Mouse (Mus musculus) embryonic facial prominence, embryonic 11.5 days (tissue): ENCODE data around the gene Hif3a. TPM values are rescaled to one million over a fixed set of nuclear protein-coding genes. Genes with fewer than 3 reads are reported as not detected.

ENCODE experiments used
- ATAC-seq: fragments of 200-750 bp; cut with Nextera tagmentation; replicated peaks from 2 replicates; pipeline ENCODE4 v1.8.0; 2017; ENCODE audit warnings: low read depth; ENCODE audit not compliant: insufficient number of reproducible peaks, low FRiP score, low TSS enrichment
- DNase-seq: peaks from one replicate; pipeline ENCODE4 v3.0.0-alpha.2; 2015; ENCODE audit warnings: low spot score
- H3K27ac ChIP-seq: fragments of 300-500 bp; sonication (generic); replicated peaks from 2 replicates; pipeline ENCODE4 v1.5.1; 2014; ENCODE audit warnings: mild to moderate bottlenecking, low read depth, low read length, control low read depth
- H3K27me3 ChIP-seq: fragments of 300-500 bp; sonication (generic); 2 replicates; pipeline ENCODE4 v1.6.1; 2014; ENCODE audit warnings: mild to moderate bottlenecking, low read length, moderate library complexity, mixed read lengths; ENCODE audit not compliant: control insufficient read depth, insufficient read depth
- H3K36me3 ChIP-seq: fragments of 300-500 bp; sonication (generic); replicated peaks from 2 replicates; pipeline ENCODE4 v1.6.1; 2014; ENCODE audit warnings: low read depth, mild to moderate bottlenecking, low read length, moderate library complexity, mixed read lengths; ENCODE audit not compliant: control insufficient read depth, insufficient read depth
- H3K4me1 ChIP-seq: fragments of 300-500 bp; sonication (generic); 2 replicates; pipeline ENCODE4 v1.6.1; 2014; ENCODE audit warnings: low read length, mixed read lengths; ENCODE audit not compliant: control insufficient read depth, insufficient read depth
- H3K4me2 ChIP-seq: fragments of 300-500 bp; sonication (generic); 2 replicates; pipeline ENCODE4 v1.6.1; 2014; ENCODE audit warnings: low read depth, mild to moderate bottlenecking, control low read depth, low read length, moderate library complexity
- H3K4me3 ChIP-seq: fragments of 300-500 bp; sonication (generic); 2 replicates; pipeline ENCODE4 v1.5.1; 2014; ENCODE audit warnings: low read depth, low read length, control low read depth
- H3K9ac ChIP-seq: fragments of 300-500 bp; sonication (generic); replicated peaks from 2 replicates; pipeline ENCODE4 v1.6.1; 2014; ENCODE audit warnings: mild to moderate bottlenecking, control low read depth, low read length
- H3K9me3 ChIP-seq: fragments of 300-500 bp; sonication (generic); replicated peaks from 2 replicates; pipeline ENCODE4 v1.6.1; 2016; ENCODE audit warnings: mild to moderate bottlenecking, low read length, inconsistent platforms, mixed read lengths; ENCODE audit not compliant: control insufficient read depth
- WGBS: fragments of 180-500 bp; shearing (Covaris S2); extraction: QIAGEN DNeasy Blood & Tissue Kit; methylation state at CpG from one replicate; pipeline ENCODE4 v1.1.7; 2014; 5-methylcytosine and 5-hydroxymethylcytosine counted together
- polyA plus RNA-seq: library from polyadenylated mRNA; unstranded; fragments of >200 nt; fragmentation: Nextera tagmentation; extraction: Ambion mirVana; gene quantifications from 2 replicates; pipeline ENCODE4 v1.2.1, GENCODE M21; 2014

The Hif3a gene
- polyA plus RNA-seq, 1 experiment from 2014 or later = 6.7 TPM

DNA sequence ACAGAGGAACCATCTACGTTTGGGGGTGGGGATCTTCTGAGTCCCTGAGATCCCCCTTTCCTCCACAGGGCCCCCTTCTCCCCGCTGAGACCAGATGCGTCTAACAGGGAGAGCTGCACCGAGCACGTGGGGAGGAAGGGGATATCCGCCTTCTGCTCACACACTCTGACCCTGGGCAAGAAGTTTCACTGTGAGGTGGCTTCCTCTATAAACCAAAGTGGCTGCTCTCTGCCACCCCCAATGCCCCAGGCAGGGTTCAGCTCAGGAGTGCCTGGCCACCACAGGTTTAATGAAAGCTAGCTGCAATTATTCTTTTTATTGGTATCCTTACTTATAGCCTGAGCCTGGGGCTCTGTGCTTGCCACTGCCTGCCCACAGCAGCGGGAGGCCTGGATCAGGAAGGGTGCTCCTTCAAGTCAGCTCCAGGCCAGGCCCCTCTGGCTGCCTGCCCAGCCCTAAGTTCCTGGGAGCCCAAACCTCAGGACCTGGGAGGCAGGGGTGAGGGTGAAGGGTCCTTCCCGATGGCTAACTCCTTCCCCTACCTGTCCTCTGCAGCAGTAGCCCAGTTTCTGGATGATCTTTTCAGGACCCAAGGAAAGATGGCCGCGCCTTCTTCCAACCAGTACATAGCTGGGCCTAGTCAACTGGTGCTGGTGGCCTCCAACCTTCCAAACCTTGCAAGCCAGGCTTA lies 37.3 kb downstream of the Hif3a start:
- 91% methylated on average over 10 of the region's 10 CpGs for WGBS
- peaks cover 3% of the 10 kb centered on the region for H3K36me3 ChIP-seq
- H3K4me2 ChIP-seq = no peak overlapping the region
- ATAC-seq (no peak), DNase-seq (no peak)
- peaks cover 3% of the 10 kb centered on the region; the same call in 1 of the 2 replicates for H3K4me1 ChIP-seq
- no peaks in the 10 kb centered on the region for H3K27me3 ChIP-seq
- H3K9ac ChIP-seq = no peak overlapping the region
- no peak overlapping the region for H3K27ac ChIP-seq
- H3K9me3 ChIP-seq = no peaks in the 10 kb centered on the region
- H3K4me3 ChIP-seq = no peak overlapping the region

DNA sequence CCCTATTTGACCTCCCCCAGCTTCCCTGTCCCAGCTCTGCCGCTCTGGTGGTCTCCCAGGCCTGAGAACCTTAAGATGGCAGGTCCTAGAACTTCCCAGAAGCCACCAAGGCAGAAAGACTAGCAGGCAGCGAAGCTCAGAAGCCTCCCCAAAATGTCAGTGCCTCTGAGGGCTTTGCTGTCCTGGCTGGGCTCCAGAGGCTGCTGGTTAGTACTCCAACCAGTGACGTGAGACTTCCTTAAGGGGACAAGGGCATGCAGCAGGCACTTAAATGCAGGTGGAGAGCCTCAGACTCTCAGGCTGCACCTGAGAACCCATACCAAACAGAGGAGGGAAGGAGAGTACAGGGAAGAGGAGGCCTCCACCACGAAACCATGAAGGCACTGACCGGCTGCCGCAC lies 38.1 kb downstream of the Hif3a start:
- no peak for ATAC-seq

DNA sequence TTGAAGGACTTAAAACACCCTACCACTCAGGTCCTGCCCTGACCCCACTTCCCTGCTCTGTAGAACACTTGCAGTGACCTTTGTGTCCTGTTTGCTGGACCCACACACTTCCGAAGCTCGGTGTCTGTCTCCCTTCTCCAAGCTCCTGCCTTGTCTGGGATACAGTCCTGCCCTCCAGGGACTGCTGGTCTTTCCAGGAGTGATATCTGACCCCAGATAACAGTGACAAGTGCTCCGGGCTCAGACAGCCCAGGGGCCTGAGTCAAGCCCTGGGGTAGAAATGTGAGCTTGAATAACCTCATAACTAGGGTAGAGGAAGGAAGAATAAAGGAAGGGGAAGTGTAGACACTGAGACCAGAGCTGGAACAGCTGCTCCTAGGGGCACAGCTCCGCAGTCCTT lies 38.5 kb downstream of the Hif3a start:
- DNase-seq (no peak), ATAC-seq (no peak)
- H3K9ac ChIP-seq = no peak overlapping the region
- no peak overlapping the region for H3K4me3 ChIP-seq
- WGBS = 78% methylated on average over 4 of the region's 4 CpGs
- peaks cover 3% of the 10 kb centered on the region; the same call in 1 of the 2 replicates for H3K4me1 ChIP-seq
- H3K9me3 ChIP-seq = no peaks in the 10 kb centered on the region
- H3K4me2 ChIP-seq = no peak overlapping the region
- no peak overlapping the region for H3K27ac ChIP-seq
- peaks cover 3% of the 10 kb centered on the region for H3K36me3 ChIP-seq
- H3K27me3 ChIP-seq = no peaks in the 10 kb centered on the region

More for the DNA sequence above, 38.1 kb downstream of the Hif3a start:
- Histone ChIP-seq H3K27me3 (no peaks in the 10 kb centered on the region), H3K4me1 (peaks cover 3% of the 10 kb centered on the region; the same call in 1 of the 2 replicates), H3K4me2 (no peak overlapping the region), H3K9ac (no peak overlapping the region), H3K36me3 (peaks cover 3% of the 10 kb centered on the region), H3K4me3 (no peak overlapping the region), H3K9me3 (no peaks in the 10 kb centered on the region), H3K27ac (no peak overlapping the region)
- no peak for DNase-seq
- 85% methylated on average over 6 of the region's 6 CpGs for WGBS

DNA sequence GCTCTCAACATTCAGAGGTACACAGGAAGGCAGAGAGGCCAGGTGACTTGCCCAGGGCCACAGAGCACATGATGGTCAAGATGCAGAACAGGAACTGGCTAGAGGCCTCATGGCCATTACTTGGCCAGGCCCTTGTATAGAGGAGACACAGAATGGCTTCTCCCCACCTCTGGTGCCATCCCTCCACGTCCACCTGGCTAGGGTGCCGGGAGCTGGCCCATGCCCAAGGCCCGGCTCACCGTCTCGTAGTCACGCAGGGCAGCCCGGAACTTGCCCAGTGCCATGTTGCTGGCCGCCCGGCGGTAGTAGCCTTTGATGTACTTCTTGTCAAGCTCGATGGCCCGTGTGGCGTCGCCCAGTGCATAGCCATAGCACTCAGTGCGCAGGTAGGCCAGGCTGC lies 40.1 kb downstream of the Hif3a start:
- Histone ChIP-seq H3K27ac (no peak overlapping the region), H3K9me3 (no peaks in the 10 kb centered on the region), H3K4me1 (peaks cover 3% of the 10 kb centered on the region; the same call in 1 of the 2 replicates), H3K4me3 (no peak overlapping the region), H3K27me3 (no peaks in the 10 kb centered on the region), H3K4me2 (no peak overlapping the region), H3K9ac (no peak overlapping the region), H3K36me3 (peaks cover 3% of the 10 kb centered on the region)
- ATAC-seq (no peak), DNase-seq (no peak)
- WGBS = 97% methylated on average over 15 of the region's 15 CpGs

DNA sequence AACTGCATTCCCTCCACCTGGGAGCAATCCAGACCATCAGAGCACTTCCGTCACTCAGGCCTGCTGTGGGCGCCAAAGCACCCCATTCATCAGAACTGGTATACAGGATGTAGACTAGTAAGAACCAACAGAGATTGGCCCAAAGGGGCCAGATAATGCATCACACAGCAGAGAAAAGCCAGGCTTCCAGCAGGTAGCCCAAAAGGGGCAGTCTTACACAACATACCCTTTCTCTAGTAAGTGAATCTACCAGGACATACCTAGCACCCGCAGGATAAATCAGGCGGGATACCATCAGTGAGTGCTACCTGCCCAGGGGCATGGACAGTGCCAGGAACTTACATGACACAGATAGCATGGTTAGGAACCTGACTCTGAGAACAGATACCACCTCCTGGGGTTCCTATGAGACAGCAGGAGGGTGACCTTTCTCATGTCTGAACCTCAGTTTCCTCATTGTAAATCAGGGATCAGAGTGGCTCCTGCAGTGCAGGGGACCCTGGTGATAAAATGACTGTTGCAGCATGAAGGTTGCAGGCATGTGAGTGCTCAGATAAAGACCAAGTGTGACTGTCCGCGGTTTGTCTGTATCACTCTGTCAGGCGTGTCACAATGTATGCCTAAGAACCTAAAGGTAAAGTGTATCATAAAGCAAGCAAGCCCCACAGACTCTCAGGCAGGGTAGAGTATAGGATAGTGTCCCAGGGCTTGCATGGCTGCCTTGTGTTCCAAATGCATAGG lies 42.6 kb downstream of the Hif3a start:
- H3K36me3 ChIP-seq = peaks cover 5% of the 10 kb centered on the region

DNA sequence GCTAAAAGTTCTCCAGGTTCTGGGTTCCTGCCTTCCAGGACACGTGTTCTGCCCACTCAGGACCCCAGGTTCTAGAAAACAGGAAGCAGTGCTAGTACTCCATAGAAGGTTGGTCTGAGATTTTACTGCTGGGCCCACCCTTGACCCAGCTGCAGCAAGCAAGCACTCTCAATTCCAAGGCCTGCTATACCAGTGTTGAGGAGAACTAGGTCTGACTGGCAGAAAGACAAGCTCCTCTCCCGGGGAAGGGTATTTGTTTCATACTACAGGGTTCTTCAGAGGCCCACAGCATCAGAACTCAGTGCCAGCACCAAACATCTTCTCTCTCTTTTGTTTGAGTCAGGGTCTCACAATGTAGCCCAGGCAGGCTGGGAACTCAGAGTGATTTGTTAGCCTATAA lies 44.3 kb downstream of the Hif3a start:
- no peak overlapping the region for H3K4me3 ChIP-seq
- H3K4me1 ChIP-seq = no peaks in the 10 kb centered on the region
- no peak overlapping the region for H3K27ac ChIP-seq
- 88% methylated on average over 2 of the region's 2 CpGs for WGBS
- no peak overlapping the region for H3K9ac ChIP-seq
- no peaks in the 10 kb centered on the region for H3K27me3 ChIP-seq
- ATAC-seq (no peak), DNase-seq (no peak)
- peaks cover 16% of the 10 kb centered on the region for H3K36me3 ChIP-seq
- no peak overlapping the region for H3K4me2 ChIP-seq
- H3K9me3 ChIP-seq = no peaks in the 10 kb centered on the region

More for the DNA sequence above, 42.6 kb downstream of the Hif3a start:
- H3K4me2 ChIP-seq = no peak overlapping the region
- DNase-seq = no peak
- no peaks in the 10 kb centered on the region for H3K4me1 ChIP-seq
- no peak for ATAC-seq
- H3K9ac ChIP-seq = no peak overlapping the region
- no peak overlapping the region for H3K4me3 ChIP-seq
- no peak overlapping the region for H3K27ac ChIP-seq
- 89% methylated on average over 7 of the region's 7 CpGs for WGBS
- no peaks in the 10 kb centered on the region for H3K27me3 ChIP-seq
- no peaks in the 10 kb centered on the region for H3K9me3 ChIP-seq

DNA sequence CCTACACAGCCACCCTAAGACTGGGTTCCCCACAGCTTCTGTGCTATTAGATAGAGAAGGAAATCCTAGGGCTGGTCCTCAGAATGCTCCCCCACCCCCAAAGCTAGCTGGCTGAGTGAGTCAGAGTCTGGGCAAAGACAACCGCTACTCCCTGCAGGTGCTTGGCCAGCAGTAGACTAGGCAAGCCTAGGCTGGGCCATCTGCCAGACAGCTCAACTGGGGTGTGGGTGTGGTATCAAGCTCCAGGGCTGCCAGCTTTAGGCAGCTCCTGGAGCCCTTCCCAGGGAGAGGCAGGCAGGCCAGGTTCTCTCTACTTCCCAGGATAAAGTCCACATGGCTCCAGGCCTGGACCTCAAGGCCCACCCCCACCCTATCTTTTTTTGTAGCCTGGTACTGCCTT lies 45.2 kb downstream of the Hif3a start:
- no peak overlapping the region for H3K9ac ChIP-seq
- DNase-seq (no peak), ATAC-seq (no peak)
- no peak overlapping the region for H3K27ac ChIP-seq
- no peaks in the 10 kb centered on the region for H3K4me1 ChIP-seq
- no peaks in the 10 kb centered on the region for H3K9me3 ChIP-seq
- peaks cover 16% of the 10 kb centered on the region for H3K36me3 ChIP-seq
- no peaks in the 10 kb centered on the region for H3K27me3 ChIP-seq
- H3K4me3 ChIP-seq = no peak overlapping the region
- no peak overlapping the region for H3K4me2 ChIP-seq
- 100% methylated on average over 1 of the region's 1 CpGs for WGBS

DNA sequence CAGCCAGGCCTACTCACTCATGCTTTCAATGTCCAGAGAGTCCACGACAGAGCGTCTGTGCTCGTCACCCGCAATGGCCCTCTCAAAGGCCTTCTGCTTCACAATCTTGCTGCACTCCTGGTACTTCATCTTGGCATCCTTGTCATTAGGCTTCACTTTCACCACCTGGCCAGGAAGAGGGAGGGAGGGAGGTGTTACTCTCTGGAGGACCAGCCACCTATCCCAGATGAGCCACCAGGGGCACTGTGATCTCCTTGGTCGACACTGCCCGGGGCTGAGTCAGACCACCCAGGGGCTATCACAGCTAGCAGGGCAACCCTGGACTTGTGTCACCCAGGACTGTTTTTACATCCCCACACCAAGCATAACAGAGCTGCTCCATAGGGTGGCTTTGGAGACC lies 46.8 kb downstream of the Hif3a start:
- no peak overlapping the region for H3K4me3 ChIP-seq
- H3K9me3 ChIP-seq = no peaks in the 10 kb centered on the region
- DNase-seq = no peak
- H3K27me3 ChIP-seq = no peaks in the 10 kb centered on the region
- H3K4me2 ChIP-seq = no peak overlapping the region
- 80% methylated on average over 6 of the region's 6 CpGs for WGBS
- H3K9ac ChIP-seq = no peak overlapping the region
- H3K4me1 ChIP-seq = no peaks in the 10 kb centered on the region
- no peak for ATAC-seq
- no peak overlapping the region for H3K27ac ChIP-seq
- H3K36me3 ChIP-seq = peaks cover 13% of the 10 kb centered on the region
